Mouse (Mus musculus) CH12F3 (cell line): ENCODE data around the gene Itprip.

Experiments
- in situ Hi-C: fragments of 300-500 bp; cut with MboI; formaldehyde crosslinking; loops from 2 replicates; pipeline ENCODE4 v1.14.3; 2020; ENCODE audit warnings: low sequenced_read_pairs

The Itprip gene

DNA sequence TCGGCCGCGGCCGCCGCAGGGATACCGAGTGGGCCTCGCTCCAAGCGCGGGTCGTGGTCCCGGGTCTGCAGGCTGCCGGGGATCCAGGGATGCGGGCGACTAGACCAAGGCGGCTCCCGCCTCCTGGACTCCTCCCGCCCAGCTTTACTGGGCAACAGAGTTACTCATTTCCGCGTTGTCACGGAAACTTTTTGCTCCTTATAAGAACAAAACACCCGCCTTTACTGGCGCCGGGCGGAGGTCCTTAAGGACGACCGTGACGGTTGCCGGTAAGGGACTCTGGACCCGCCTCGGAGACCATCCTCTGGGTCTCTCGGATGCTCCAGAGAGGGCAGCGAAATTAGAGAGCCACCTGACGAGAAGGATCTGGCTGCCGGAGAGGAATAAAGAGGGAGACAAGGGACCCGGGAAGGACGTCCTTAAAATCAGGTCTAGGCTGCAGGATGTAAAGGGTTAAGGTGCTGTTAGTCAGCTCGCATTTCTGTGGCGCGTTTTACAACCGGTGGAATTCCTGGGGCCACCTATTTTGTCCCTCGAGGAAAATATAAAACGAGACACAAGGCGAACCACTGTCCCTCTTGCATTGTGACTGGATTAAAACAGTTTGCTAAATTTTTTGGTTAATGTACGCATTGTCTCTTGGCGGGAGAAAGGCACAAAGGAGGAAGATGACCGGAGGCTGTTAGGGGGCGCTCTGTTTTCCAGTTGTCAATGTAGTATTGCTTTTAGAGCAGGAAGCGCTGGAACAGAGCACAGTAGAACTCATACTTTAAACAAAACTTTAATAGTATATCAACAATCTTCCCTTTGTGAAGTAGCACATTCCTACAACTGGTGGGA is at the start of gene Itprip, which contains the start of gene Cfap43:
Itprip (minus strand) TSS at position 174 of the 840 bp plus-strand sequence.
Cfap43 (minus strand) TSS at position 162 of the 840 bp plus-strand sequence.
- in situ Hi-C loops = no loop called here

DNA sequence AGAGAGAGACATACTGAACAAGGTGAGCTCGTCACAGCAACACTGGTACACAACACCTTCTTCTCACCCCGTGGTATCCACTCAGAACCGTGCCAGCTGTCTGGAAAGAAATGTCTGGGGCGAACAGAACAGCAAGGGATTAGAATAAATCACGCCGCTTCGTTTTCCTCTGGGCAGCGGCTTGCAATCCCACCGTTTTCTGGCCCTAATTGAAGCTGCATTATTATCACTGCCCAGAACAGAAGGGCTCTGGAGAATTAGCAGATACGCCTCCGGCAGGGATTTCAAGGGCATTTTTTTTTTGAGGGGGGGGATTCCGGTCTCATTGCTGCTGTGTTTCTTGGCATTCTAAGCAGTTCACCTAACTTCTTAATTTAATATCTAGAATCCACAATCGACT is 39.1 kb upstream of the Itprip start:
- in situ Hi-C loops = no loop called here

DNA sequence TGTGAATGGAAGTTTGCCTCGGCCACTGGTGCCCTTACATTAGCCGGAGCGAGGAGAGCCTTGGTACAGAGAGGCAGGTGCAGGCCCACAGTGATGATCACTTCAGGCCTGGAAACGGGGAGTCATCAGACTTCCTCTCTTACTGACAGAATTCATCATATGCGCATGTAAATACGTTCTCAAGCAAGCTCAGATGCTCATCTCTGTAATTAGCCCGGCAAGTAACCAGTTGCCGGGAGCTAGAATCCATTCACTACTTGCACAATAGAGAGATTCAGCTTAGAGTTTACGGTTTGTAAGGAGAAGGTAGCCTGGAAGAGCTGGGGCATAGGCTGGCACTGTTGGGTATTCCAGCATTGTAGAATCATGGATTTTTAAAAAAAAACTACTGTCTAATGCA is 34.1 kb upstream of the Itprip start:
- in situ Hi-C loops = no loop called here

DNA sequence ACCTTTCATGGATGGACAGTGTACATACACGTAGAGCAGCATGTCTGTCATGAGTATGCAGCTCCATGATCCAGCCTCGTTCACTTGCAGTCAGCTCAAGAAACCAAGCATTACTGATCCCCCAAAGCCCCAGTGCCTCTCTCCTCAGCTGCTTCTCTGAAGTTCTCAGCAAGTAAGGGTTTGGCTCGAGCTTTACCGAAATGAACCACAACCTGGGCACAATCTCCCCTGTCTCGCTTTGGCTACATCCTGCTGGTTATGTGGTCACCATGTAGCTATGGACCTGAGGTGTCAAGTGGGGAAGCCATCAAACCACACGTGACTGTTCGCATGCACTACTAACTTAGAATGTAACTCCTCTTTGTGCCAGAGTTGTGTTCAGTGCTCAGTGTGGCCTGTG is 31.8 kb upstream of the Itprip start:
- in situ Hi-C loops = no loop called here

DNA sequence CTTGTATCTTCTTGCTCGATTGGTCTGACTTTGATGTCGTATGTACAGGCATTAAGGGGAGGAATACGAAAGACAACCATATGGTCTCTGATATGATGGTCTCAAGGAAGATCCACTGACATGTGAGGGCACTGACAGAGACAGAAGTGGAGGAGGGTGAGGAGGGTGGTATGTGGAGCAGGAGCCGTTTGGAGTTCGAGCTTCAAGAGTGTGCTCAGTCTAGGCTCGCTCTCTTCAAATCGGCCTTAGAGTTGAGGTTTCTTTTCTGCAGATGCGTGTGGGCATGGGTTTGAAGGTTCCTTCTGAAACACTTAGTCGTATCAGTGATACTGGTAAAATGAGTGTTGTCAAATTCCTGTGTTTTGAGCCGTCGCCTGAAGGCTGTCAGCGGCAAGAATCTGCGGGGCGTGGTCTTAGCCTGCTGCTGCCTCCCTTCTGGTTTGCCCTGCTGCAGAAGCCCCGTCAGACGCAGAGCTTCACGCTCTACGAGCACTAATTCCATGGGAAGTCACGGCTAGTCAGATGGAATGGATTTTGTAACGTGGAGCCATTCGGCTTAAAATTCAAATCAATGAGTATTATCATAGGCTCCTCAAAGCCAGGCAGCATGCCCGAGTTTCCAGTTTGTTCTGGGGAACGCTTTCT is 27.8 kb upstream of the Itprip start:
- in situ Hi-C loops = no loop called here

DNA sequence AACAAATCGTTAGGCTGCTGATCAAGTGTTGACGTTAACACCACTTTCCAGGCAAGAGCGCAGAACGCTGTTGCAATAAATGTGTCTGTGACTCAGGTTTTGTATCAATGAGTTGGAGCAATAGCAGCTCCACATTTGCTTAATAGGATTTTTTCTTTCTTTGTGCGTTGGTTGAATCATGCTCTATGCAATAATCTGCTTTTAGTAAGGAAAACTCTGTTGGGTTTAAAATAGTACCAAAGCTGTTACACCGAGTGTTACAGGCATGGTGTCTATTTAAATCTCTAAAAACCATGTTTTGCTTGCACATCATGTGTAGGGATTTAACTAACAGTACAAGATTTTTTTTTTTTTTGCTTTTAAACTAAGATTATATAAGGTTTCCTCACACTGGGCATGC is 20.3 kb upstream of the Itprip start:
- in situ Hi-C loops = no loop called here

DNA sequence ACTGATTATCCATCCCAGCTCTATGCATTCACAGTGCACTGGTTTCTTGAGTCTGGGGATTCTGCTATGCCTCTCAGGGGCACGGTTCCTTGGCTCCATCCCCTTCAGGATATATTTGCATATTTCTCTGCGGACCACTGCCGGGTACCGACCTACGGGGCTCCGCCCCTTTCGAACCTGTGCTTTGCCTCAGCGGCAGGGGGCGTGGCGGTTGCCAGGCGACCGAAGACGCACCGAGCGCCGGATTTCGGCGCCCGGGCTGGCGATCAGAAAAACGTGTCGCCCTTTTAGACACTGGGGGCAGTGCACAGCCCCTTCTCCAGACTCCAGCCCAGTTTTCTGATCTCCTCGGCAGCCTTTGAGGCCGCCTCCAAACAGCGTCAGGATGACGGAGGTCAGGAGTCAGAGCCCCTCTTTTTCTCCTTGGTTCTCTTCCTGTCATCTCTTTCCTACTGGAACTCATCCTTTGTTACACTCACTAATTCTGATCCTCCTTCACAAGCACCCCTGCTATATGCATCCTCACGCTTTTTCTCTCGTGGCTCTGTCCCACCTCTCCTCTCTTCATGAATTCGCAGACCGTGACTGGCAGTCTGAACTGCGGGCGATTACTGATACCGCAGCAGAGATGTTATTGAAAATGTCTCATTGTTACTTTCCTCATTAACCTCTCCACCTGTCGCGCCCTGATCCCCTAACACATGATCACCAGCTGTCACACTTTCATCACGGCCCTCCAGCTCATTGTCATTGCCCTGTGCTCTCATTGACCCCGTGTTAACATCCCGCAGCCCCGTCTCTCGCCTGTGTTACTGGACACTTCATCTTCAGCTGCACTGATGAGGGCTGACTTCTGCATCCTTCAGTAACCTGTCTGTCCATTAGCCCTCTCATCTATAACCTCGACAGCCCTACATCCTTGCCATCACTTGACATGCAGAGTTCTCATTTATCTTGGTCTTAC is 18.6 kb upstream of the Itprip start, which contains the start of gene Cfap58:
Cfap58 (plus strand) TSS at position 233 of the 964 bp plus-strand sequence.
- in situ Hi-C loops = no loop called here

DNA sequence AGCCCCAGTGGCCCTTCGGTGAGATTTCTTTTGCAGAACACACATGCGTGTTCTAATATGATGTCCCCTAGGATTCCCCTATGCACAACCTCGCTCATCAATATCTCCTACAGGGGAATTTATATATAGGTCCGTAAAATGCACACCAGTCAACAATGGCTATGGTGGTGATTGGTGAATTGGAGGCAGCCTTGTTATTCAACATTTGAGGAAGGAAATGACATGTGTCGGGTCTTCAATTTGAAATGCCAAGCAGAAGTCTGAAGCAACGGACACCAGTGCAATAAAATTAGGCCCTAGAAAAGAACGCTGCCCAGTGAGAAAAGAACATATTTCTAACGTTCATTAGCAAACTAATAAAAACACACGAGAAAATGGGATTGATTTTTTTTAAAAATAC is 17.8 kb upstream of the Itprip start:
- in situ Hi-C loops = no loop called here

DNA sequence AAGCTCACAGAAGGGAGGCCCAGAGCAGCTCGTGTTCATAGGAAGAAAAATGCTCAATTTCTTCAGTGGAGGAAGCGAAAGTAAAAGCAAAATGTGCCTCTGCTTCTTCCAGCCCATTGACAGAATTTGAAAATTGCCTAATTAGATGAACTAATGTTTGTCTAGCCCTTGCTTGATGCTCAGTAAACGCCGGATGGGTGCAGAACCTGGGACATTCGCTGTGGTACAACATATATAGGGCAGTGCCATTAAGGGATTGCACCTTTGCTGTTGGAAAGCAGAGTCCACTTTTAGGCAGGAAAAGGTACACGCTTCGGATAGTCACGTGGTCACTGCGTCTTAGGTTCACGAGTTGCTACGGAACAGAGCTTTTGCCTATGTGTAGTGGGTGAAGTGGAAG is 17.4 kb upstream of the Itprip start:
- in situ Hi-C loops = no loop called here

DNA sequence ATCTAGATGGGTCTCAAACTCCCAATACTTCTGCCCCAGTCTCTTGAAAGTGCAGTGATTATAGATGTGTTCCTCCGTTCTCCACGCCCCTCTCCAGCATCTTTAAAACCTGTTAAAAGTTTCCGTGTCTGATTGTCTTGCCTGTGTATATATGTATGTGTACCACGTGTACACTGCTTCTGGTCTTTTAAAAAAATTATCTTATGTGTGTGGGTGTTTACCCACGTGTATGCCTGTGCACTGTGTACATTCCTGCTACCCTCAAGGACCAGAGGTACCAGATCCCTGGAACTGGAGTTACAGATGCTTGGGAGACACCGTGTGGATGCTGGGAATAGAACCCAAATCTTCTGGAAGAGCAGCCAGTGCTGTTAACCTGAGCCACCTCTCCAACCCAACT is 16.4 kb upstream of the Itprip start:
- in situ Hi-C loops = no loop called here

DNA sequence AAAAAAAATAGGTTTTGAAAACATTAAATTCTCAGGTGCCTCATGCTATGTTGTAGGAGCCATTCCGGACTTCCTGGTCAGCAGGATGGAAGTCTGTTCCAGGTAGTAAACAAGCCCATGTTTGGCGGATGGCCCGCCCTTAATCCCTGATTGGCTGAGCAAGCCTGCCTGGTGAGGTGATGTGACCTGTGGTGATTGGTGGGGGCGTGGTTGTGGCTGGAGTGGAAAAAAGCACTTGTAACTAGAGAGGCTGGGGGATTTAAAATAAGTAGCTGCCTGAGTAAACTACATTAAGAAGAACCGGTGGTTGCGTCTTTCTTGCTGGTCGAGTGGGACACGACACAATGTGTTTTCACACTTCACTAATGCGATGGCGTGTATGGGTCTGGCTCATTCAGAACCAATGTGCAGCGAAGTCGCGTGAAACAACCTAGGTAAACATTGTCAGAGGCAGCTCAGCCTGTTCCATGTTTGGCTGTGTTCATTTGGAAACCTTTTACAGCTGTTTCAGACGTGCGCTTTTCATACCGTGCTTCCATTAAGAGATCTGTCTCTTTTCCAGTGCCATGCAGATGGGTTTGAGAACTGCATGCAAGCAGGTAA is 15.6 kb upstream of the Itprip start:
- in situ Hi-C loops = loop anchor here (5.0 kb wide), 1 partner anchor 52 kb away; no protein-coding TSS in a partner anchor

DNA sequence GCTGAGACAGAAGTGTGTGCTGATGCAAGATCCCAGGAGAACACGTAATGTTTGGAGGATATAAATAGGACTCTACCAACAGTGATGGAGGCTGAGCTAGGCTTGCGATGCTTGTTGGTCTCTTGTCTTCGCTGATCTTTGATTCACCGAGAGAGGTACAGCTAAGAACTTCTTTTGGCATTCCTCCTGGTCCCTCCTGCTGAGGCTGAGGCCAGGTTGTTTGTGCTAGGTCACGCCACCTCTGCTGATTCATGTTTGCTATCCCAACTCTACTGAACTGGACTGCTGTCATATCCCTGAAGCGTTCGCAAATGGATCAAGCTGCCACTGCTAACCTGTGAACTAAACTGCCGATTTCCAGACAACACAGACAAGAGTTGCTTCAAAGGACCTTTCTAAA is 15.0 kb upstream of the Itprip start:
- in situ Hi-C loops = loop anchor here (5.0 kb wide), 1 partner anchor 52 kb away; no protein-coding TSS in a partner anchor

DNA sequence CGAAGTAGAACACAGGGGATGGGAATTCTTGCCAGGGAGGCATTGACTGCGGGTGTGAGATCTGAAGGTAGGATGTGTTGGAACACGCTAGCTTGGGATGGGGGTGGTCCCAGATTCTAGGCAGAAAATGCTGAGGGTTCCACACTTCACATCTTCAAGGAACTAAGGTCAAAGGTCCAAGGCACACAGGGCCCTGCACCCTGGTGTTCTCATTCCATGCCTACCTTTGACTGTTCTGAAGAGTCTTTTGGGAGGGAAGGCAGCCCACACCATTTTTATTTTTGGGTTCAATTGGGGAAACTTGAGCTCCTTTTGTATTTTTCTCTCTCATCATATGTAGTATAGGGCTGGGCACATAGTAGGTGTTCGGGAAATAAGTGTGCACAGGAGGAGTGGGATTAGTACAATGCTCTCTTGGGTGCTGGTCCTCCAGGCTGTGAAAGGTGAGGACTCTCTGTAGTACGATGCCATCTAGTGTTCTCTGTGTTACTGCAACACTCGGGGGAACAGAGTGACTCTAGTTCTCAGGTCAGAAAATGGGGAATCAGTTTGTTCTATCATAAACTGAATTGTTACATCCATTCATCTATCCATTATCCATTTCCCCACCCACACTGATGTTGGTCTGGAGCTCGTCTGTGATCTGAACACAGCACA is 13.0 kb upstream of the Itprip start:
- in situ Hi-C loops = loop anchor here (5.0 kb wide), 1 partner anchor 50 kb away; no protein-coding TSS in a partner anchor

DNA sequence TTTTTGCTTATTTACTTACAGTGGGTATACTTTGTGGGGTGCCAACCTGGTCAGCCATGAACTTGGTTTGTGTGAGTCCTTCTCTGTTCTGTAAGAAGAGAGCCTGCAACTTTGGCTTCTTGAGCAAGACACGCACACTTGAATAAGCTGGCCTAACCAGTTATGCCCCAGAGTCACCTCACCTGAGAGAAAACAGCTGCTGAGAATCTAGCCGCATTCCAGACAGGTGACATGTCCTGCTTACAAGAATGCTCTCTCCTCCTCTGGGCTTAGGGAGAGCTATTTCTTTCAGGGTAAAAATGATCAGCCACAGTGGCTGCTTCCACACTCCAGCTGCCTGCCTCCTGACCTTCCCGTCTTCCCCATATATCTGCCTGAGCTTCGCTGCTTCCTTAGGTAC is 9.9 kb upstream of the Itprip start:
- in situ Hi-C loops = no loop called here

DNA sequence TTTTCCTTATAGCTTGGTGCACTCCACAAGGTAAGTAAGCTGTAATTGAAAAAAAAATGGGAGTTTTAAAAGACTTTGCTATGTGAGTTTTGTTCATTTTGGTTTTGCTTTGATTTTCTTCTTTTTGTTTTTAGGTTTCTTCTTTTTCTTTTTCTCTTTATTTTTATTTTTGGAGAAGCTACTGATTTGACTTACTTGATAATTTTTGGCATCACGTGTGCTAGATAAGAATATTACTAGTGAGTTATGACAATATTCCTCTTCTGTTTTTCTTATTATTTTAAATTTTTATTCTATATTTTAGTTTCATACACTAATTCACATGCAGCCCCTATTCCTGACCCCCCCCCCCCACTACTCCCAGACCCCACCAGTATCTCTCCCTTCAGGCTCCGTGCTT is 7.9 kb upstream of the Itprip start:
- in situ Hi-C loops = no loop called here

DNA sequence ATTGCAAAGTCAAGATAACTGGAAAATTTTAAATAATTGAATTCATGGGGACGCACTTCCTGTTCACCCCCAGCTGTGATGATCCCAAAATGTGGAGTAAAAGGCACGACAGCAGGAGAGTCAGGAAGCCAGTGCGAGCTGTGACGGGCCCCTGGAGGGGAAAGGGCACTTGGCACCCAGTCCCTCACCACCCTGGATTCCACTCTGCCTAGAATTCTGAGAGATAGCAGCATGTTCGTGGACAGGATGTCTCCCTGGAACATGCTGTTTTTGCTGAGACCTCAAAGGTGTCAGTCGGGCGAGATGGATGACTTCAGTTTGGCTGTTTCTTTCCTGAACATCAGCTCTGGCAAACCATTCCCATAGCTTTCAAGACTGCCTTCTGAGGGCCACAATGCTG is 6.7 kb upstream of the Itprip start:
- in situ Hi-C loops = no loop called here

DNA sequence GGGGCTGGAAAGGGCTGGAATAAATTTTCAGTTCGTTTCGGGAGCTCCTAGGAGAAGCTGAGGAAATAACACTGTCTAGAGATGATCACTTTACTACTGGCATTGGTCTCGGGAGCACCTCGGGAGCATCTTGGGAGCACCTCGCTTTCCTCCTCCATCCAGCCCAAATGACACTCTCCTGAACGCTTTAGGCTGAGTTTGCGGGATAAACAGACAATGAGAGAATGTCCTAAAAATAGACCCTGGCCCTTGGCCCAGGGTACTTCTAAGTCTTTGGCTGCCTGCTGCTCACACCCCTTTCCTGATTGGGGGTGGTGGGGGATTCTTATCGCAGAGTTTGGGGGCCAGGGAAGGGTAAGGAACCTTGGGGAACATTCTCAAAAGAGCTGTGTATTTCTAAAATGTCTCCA is 872 bp upstream of the Itprip start:
- in situ Hi-C loops = no loop called here

DNA sequence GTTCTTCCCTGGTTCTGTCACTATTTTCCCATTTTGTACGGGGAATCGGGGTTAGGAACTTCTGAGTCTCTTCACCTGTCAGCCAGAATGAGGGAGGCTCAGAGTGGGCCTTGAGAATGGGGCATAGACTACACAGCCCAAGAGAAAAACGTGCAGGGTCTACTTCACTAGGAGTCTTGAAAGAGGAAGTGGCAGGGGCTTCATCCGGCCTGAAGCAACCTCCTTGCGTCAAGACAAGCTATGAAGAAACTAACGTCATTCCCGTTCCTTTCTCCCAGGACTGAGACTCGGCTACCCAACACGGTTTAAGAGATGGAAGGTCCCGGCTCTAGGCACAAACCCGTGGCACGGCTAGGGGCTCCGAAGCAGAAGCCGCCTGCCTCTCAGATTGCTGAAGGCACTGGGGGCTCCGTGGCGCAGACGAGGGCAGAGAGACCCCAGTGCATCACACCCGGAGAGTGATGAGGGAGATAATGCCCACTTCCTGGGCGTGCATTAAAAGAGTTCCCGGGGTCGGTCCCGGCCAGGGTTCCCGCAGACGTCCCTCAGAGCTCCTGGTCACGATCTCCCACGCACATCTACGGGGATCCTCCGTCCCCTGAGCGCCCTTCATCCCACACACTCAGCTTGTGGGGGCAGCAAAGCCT is 521 bp downstream of the Itprip start:
- in situ Hi-C loops = no loop called here

DNA sequence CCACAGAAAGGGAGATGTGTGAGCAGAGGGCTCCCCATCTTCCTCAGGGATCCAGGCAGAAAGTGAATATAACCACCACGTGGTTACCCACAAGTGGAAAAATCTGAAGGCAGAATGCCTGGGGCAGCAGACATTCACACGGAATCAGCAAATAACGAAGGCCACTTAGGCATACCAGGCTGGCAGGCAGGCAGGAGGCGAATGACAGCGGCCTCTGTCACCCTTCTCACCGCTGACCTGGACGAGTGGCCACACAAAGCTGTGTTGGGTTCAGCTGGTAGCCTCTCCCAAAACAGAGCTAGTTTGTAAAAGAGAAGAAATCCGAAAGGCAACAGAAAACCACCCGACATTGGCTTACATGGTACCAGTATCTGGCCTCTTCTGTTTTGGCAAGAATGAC is 1.1 kb downstream of the Itprip start:
- in situ Hi-C loops = no loop called here

DNA sequence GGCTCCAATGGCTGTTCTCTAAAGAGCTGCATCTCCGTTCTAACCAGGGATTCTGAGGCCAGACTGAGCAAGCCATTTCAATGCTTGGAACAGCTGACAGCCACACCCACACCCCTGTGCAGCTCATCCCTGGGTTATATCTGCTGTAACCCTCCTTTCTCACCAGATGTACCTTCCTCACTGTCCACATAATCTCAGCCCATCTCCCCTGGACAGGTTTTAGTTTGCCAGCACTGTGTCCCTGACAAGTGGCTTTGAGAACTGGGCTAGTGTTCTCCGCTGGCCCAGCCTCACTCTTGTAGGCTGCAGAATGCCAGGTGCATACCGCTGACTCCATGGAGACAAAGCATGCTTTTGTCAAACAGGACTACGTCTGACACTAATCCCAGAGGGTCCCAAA is 1.7 kb downstream of the Itprip start:
- in situ Hi-C loops = no loop called here
